Mouse (Mus musculus) fibroblast of lung, adult 2 months (primary cell): ENCODE measurements around the gene Chmp3.

Experiments used
- DNase-seq: peaks from one replicate; pipeline ENCODE4 v3.0.0-alpha.2; 2011; ENCODE audit warnings: low read depth

The Chmp3 gene

GRCm38 (mm10) chr6:71543686-71544499, at the start of gene Chmp3:
Chmp3 (plus strand) TSS chr6:71543797.
- DNase-seq, result peak; percentile 84

- no peak for DNase-seq
Observed at GRCm38 (mm10) chr6:71494341-71495020, 49.1 kb upstream of the Chmp3 start.

GRCm38 (mm10) chr6:71500575-71500974, 43.0 kb upstream of the Chmp3 start:
- DNase-seq, result no peak

- no peak for DNase-seq
Observed at GRCm38 (mm10) chr6:71503001-71503400, 40.6 kb upstream of the Chmp3 start.

- no peak for DNase-seq
Observed at GRCm38 (mm10) chr6:71503670-71504069, 39.9 kb upstream of the Chmp3 start.

GRCm38 (mm10) chr6:71504091-71504490, 39.5 kb upstream of the Chmp3 start:
- DNase-seq, result no peak

GRCm38 (mm10) chr6:71505671-71506070, 37.9 kb upstream of the Chmp3 start:
- DNase-seq, result no peak

- no peak for DNase-seq
Observed at GRCm38 (mm10) chr6:71519476-71519875, 24.1 kb upstream of the Chmp3 start.

- DNase-seq, result no peak
Observed at GRCm38 (mm10) chr6:71525556-71525955, 18.0 kb upstream of the Chmp3 start.

GRCm38 (mm10) chr6:71527056-71527455, 16.5 kb upstream of the Chmp3 start:
- no peak for DNase-seq

GRCm38 (mm10) chr6:71527826-71528225, 15.8 kb upstream of the Chmp3 start:
- DNase-seq, result no peak

GRCm38 (mm10) chr6:71530176-71530575, 13.4 kb upstream of the Chmp3 start:
- DNase-seq, result no peak

- no peak for DNase-seq
Observed at GRCm38 (mm10) chr6:71537286-71537685, 6.3 kb upstream of the Chmp3 start.

- DNase-seq, result peak; percentile 20
Observed at GRCm38 (mm10) chr6:71555507-71555951, 11.9 kb downstream of the Chmp3 start.

- DNase-seq, result no peak
Observed at GRCm38 (mm10) chr6:71556826-71557225, 13.2 kb downstream of the Chmp3 start.

GRCm38 (mm10) chr6:71568616-71569015, 25.0 kb downstream of the Chmp3 start:
- no peak for DNase-seq

GRCm38 (mm10) chr6:71569025-71569424, 25.4 kb downstream of the Chmp3 start:
- no peak for DNase-seq

- DNase-seq, result no peak
Observed at GRCm38 (mm10) chr6:71575359-71575758, 31.8 kb downstream of the Chmp3 start.

GRCm38 (mm10) chr6:71579478-71579877, 35.9 kb downstream of the Chmp3 start:
- DNase-seq, result no peak

- no peak for DNase-seq
Observed at GRCm38 (mm10) chr6:71583198-71583597, 39.6 kb downstream of the Chmp3 start.

- DNase-seq, result no peak
Observed at GRCm38 (mm10) chr6:71589401-71589800, 45.8 kb downstream of the Chmp3 start.

- no peak for DNase-seq
Observed at GRCm38 (mm10) chr6:71590154-71590553, 46.6 kb downstream of the Chmp3 start.

- no peak for DNase-seq
Observed at GRCm38 (mm10) chr6:71607756-71608155, 64.2 kb downstream of the Chmp3 start.
